Mouse (Mus musculus) hindbrain, postnatal 0 days (tissue): Measurements from ENCODE around the gene Jaml. TPM values are rescaled to one million over a fixed set of nuclear protein-coding genes. Genes with fewer than 3 reads are reported as not detected.
"Not testable (repeated sequence)": the region's sequence is repeated elsewhere in the genome, so short reads cannot be mapped to it uniquely, and the experiment has no call there.

Experiments used
- ATAC-seq: fragments of 200-750 bp; cut with Nextera tagmentation; 2 replicates; pipeline ENCODE4 v1.8.0; 2017; ENCODE audit warnings: mild to moderate bottlenecking, moderate TSS enrichment, moderate library complexity
- DNase-seq: peaks from one replicate; pipeline ENCODE4 v3.0.0-alpha.2; 2015; ENCODE audit warnings: low spot score
- H3K27ac ChIP-seq: fragments of 300-500 bp; sonication (generic); 2 replicates; pipeline ENCODE4 v1.5.1; 2014; ENCODE audit warnings: mild to moderate bottlenecking
- H3K27me3 ChIP-seq: fragments of 300-500 bp; sonication (generic); 2 replicates; pipeline ENCODE4 v1.6.1; 2014; ENCODE audit warnings: low read length, mixed read lengths; ENCODE audit not compliant: insufficient read depth
- H3K36me3 ChIP-seq: fragments of 300-500 bp; sonication (generic); 2 replicates; pipeline ENCODE4 v1.6.1; 2014; ENCODE audit warnings: low read length, mixed read lengths; ENCODE audit not compliant: insufficient read depth
- H3K4me1 ChIP-seq: fragments of 300-500 bp; sonication (generic); 2 replicates; pipeline ENCODE4 v1.6.1; 2014; ENCODE audit warnings: antibody characterized with exemption, low read length, mixed read lengths; ENCODE audit not compliant: insufficient read depth
- H3K4me2 ChIP-seq: fragments of 300-500 bp; sonication (generic); 2 replicates; pipeline ENCODE4 v1.6.1; 2014; ENCODE audit warnings: low read depth, mild to moderate bottlenecking, low read length, moderate library complexity, mixed read lengths
- H3K4me3 ChIP-seq: fragments of 300-500 bp; sonication (generic); 2 replicates; pipeline ENCODE4 v1.5.1; 2014; ENCODE audit warnings: low read length
- H3K9ac ChIP-seq: fragments of 300-500 bp; sonication (generic); replicated peaks from 2 replicates; pipeline ENCODE4 v1.6.1; 2014; ENCODE audit warnings: mild to moderate bottlenecking, low read length, moderate library complexity, mixed read lengths
- H3K9me3 ChIP-seq: fragments of 300-500 bp; sonication (generic); 2 replicates; pipeline ENCODE4 v1.6.1; 2016; ENCODE audit warnings: low read length, mixed read lengths
- CTCF ChIP-seq: IDR thresholded peaks from 2 replicates; pipeline ENCODE4 v1.5.1; 2016; ENCODE audit warnings: antibody characterized with exemption, control low read depth, low read depth
- WGBS: fragments of 180-500 bp; shearing (Covaris S2); extraction: QIAGEN DNeasy Blood & Tissue Kit; methylation state at CpG from one replicate; pipeline ENCODE4 v1.1.7; 2014; 5-methylcytosine and 5-hydroxymethylcytosine counted together
- polyA plus RNA-seq: library from polyadenylated mRNA; unstranded; fragments of >200 nt; fragmentation: Nextera tagmentation; extraction: Ambion mirVana; gene quantifications from 2 replicates; pipeline ENCODE4 v1.2.1, GENCODE M21; 2015
- total RNA-seq: library from RNA; depleted of rRNA; stranded (reverse); fragments of >200 nt; gene quantifications from 2 replicates; pipeline ENCODE4 v1.2.3, GENCODE M21; 2014; rRNA removed

The Jaml gene
- total RNA-seq, result not detected in 2 replicates
- polyA plus RNA-seq, result 0.40 and 0.71 TPM in 2 replicates

GRCm38 (mm10) chr9:45079011-45079410 is at the start of gene Jaml:
Jaml (plus strand) TSS chr9:45079183.
- no peak for TF ChIP-seq CTCF
- H3K4me1 ChIP-seq, result no peaks in the 10 kb centered on the region
- 86% methylated on average over 5 of the region's 5 CpGs for WGBS
- H3K27ac ChIP-seq, result no peak within 1 kb of the TSS
- no peaks in the 10 kb centered on the region for H3K36me3 ChIP-seq
- DNase-seq (no peak), ATAC-seq (no peak)
- no peak within 1 kb of the TSS for H3K4me3 ChIP-seq
- no peak within 1 kb of the TSS for H3K9ac ChIP-seq
- H3K27me3 ChIP-seq, result no peaks in the 10 kb centered on the region
- H3K4me2 ChIP-seq, result no peak within 1 kb of the TSS
- H3K9me3 ChIP-seq, result no peaks in the 10 kb centered on the region

GRCm38 (mm10) chr9:45030341-45030740 is 48.6 kb upstream of the Jaml start:
- no peak for DNase-seq
- Histone ChIP-seq H3K9me3 (no peaks in the 10 kb centered on the region), H3K4me2 (no peak overlapping the region), H3K36me3 (no peaks in the 10 kb centered on the region), H3K4me1 (no peaks in the 10 kb centered on the region), H3K27ac (no peak overlapping the region), H3K4me3 (no peak overlapping the region), H3K27me3 (no peaks in the 10 kb centered on the region), H3K9ac (no peak overlapping the region)
- WGBS, result 71% methylated on average over 6 of the region's 6 CpGs
- ATAC-seq, result no peak
- TF ChIP-seq CTCF, result no peak

DNA sequence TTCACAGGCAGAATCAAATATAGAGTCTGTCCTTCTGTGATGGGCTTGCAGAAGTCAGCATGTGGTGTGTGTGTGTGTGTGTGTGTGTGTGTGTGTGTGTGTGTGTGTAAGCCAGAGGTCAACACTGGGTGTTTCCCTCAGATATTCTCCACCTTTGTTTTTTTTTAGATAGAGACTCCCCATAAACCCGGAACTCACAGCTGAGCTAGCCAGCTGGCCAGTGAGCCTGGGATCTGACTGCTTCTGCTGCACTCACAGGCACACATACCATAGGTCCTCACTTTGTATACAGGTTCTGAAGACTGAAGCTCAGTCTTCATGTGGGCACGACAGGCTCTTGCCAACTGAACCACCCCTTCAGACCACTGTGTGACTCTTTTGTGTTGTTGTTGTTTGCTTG is 46.7 kb upstream of the Jaml start:
- ATAC-seq (no peak), DNase-seq (no peak)
- no peak overlapping the region for H3K9ac ChIP-seq
- no peaks in the 10 kb centered on the region for H3K9me3 ChIP-seq
- no peak overlapping the region for H3K27ac ChIP-seq
- H3K4me3 ChIP-seq, result no peak overlapping the region
- H3K36me3 ChIP-seq, result no peaks in the 10 kb centered on the region
- WGBS, result 73% methylated on average over 2 of the region's 2 CpGs
- TF ChIP-seq CTCF, result no peak
- H3K27me3 ChIP-seq, result no peaks in the 10 kb centered on the region
- H3K4me2 ChIP-seq, result no peak overlapping the region
- no peaks in the 10 kb centered on the region for H3K4me1 ChIP-seq

- Histone ChIP-seq H3K4me3 (no peak overlapping the region), H3K9me3 (no peaks in the 10 kb centered on the region), H3K4me2 (no peak overlapping the region), H3K4me1 (no peaks in the 10 kb centered on the region), H3K27ac (no peak overlapping the region), H3K9ac (no peak overlapping the region), H3K27me3 (peaks cover 4% of the 10 kb centered on the region; the same call in 1 of the 2 replicates), H3K36me3 (no peaks in the 10 kb centered on the region)
- ATAC-seq (no peak), DNase-seq (no peak)
- WGBS, result 74% methylated on average over 3 of the region's 3 CpGs
- no peak for TF ChIP-seq CTCF
Observed at GRCm38 (mm10) chr9:45034526-45034925, 44.5 kb upstream of the Jaml start.

GRCm38 (mm10) chr9:45037803-45038202 is 41.2 kb upstream of the Jaml start:
- not testable (repeated sequence) for H3K4me2 ChIP-seq, ATAC-seq, H3K9me3 ChIP-seq, H3K36me3 ChIP-seq, H3K4me1 ChIP-seq, H3K4me3 ChIP-seq, H3K27ac ChIP-seq, DNase-seq, H3K9ac ChIP-seq
- H3K27me3 ChIP-seq, result peaks cover 34% of the 10 kb centered on the region
- 89% methylated on average over 1 of the region's 1 CpGs for WGBS

GRCm38 (mm10) chr9:45039499-45039898 is 39.5 kb upstream of the Jaml start, which contains the start of gene Mpzl2:
Mpzl2 (plus strand) TSS chr9:45039799.
- DNase-seq (no peak), ATAC-seq (no peak)
- no peak for TF ChIP-seq CTCF
- H3K9ac ChIP-seq, result no peak within 1 kb of the TSS
- no peaks in the 10 kb centered on the region for H3K36me3 ChIP-seq
- 0 out of 2 replicates have a peak within 1 kb of the TSS, but pooled peaks have one; percentile 13 for H3K4me2 ChIP-seq
- H3K4me1 ChIP-seq, result no peaks in the 10 kb centered on the region; the same call in 1 of the 2 replicates
- no peak within 1 kb of the TSS for H3K4me3 ChIP-seq
- no peak within 1 kb of the TSS for H3K27ac ChIP-seq
- no peaks in the 10 kb centered on the region for H3K9me3 ChIP-seq
- H3K27me3 ChIP-seq, result peaks cover 47% of the 10 kb centered on the region
- 68% methylated on average over 5 of the region's 5 CpGs for WGBS

DNA sequence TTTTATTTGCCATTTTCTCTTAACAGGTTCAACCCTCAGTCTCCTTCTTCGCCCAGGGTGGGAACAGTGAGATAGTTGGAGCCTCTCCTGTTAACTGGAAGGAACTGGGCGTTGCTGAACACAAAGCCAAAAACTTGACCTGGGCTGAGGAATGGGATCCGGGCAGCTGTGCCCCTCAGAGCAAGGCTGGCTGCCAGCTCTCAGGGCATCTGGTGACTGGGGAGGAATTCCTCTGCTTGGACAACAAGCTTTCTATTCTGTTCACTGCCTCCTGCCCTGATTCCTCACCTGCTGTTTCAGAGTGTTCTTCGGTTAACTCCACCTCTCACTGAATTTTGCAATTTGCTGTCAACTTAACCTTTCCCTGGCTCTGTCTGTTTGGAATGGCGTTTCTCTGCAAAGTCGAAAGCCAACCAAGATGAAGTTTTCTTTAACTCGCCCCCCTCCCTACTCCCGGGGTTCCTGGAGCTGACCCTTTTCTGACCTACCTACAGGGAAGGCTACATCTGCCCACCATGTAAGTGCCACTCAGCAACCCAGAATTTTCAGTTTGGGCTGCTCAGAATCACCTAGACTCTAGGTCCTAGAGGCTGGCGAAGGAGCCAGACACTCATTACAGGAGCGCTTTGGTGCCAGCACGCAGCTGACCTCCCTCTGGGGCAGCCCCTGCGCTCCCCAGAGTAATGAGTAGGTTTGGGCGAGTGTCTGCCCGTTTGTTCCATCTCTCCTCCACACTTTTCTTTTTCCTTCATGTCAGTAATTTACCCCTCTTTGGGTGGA is 38.7 kb upstream of the Jaml start:
- H3K4me2 ChIP-seq, result 0 out of 2 replicates have a peak overlapping the region, but pooled peaks have one; percentile 13
- no peak for TF ChIP-seq CTCF
- H3K9ac ChIP-seq, result no peak overlapping the region
- H3K27me3 ChIP-seq, result peaks cover 47% of the 10 kb centered on the region
- no peaks in the 10 kb centered on the region for H3K36me3 ChIP-seq
- DNase-seq (no peak), ATAC-seq (no peak)
- H3K9me3 ChIP-seq, result no peaks in the 10 kb centered on the region
- WGBS, result 15% methylated on average over 14 of the region's 14 CpGs
- no peaks in the 10 kb centered on the region; the same call in 1 of the 2 replicates for H3K4me1 ChIP-seq
- no peak overlapping the region for H3K27ac ChIP-seq
- H3K4me3 ChIP-seq, result no peak overlapping the region
